Mouse (Mus musculus) limb, embryonic 14.5 days (tissue): ENCODE measurements around the gene Mbnl1. TPM values are rescaled to one million over a fixed set of nuclear protein-coding genes. Genes with fewer than 3 reads are reported as not detected.

Experiments used
- ATAC-seq: fragments of 200-750 bp; cut with Nextera tagmentation; 2 replicates; pipeline ENCODE4 v1.8.0; 2017; ENCODE audit warnings: low read depth, moderate number of reproducible peaks, moderate TSS enrichment; ENCODE audit not compliant: low FRiP score
- DNase-seq: peaks from one replicate; pipeline ENCODE4 v3.0.0-alpha.2; 2015; ENCODE audit warnings: low spot score
- H3K27ac ChIP-seq: fragments of 300-500 bp; sonication (generic); replicated peaks from 2 replicates; pipeline ENCODE4 v1.5.1; 2014; ENCODE audit warnings: low read depth, mild to moderate bottlenecking, low read length, moderate library complexity, mixed read lengths
- H3K27me3 ChIP-seq: fragments of 300-500 bp; sonication (generic); 2 replicates; pipeline ENCODE4 v1.6.1; 2014; ENCODE audit warnings: low read length, mixed read lengths; ENCODE audit not compliant: control insufficient read depth, insufficient read depth
- H3K36me3 ChIP-seq: fragments of 300-500 bp; sonication (generic); 2 replicates; pipeline ENCODE4 v1.6.1; 2014; ENCODE audit warnings: mild to moderate bottlenecking, low read length, moderate library complexity, mixed read lengths; ENCODE audit not compliant: control insufficient read depth, insufficient read depth
- H3K4me1 ChIP-seq: fragments of 300-500 bp; sonication (generic); 2 replicates; pipeline ENCODE4 v1.6.1; 2014; ENCODE audit warnings: antibody characterized with exemption, low read length, mixed read lengths; ENCODE audit not compliant: control insufficient read depth, insufficient read depth
- H3K4me2 ChIP-seq: fragments of 300-500 bp; sonication (generic); replicated peaks from 2 replicates; pipeline ENCODE4 v1.6.1; 2014; ENCODE audit warnings: low read depth, mild to moderate bottlenecking, low read length, moderate library complexity; ENCODE audit not compliant: severe bottlenecking
- H3K4me3 ChIP-seq: fragments of 300-500 bp; sonication (generic); replicated peaks from 2 replicates; pipeline ENCODE4 v1.5.1; 2014; ENCODE audit warnings: low read length
- H3K9ac ChIP-seq: fragments of 300-500 bp; sonication (generic); 2 replicates; pipeline ENCODE4 v1.6.1; 2014; ENCODE audit warnings: mild to moderate bottlenecking, low read depth, low read length, moderate library complexity; ENCODE audit not compliant: severe bottlenecking
- H3K9me3 ChIP-seq: fragments of 300-500 bp; sonication (generic); 2 replicates; pipeline ENCODE4 v1.6.1; 2016; ENCODE audit warnings: low read length; ENCODE audit not compliant: control insufficient read depth
- POLR2A ChIP-seq: fragments of 200-500 bp; IDR thresholded peaks from 2 replicates; pipeline ENCODE4 v1.8.0; 2012; ENCODE audit warnings: inconsistent platforms, mild to moderate bottlenecking, moderate library complexity, borderline replicate concordance; ENCODE audit not compliant: insufficient read depth, insufficient read length; ENCODE audit errors: extremely low read depth
- WGBS: fragments of 180-500 bp; shearing (Covaris S2); extraction: QIAGEN DNeasy Blood & Tissue Kit; methylation state at CpG from one replicate; pipeline ENCODE4 v1.1.7; 2014; 5-methylcytosine and 5-hydroxymethylcytosine counted together
- polyA plus RNA-seq, 2 experiments: library from polyadenylated mRNA; depleted of rRNA in 1 of 2; stranded (reverse) in 1 of 2; unstranded in 1 of 2; fragments of >200 nt; fragmentation: Nextera tagmentation in 1 of 2; extraction: Ambion mirVana in 1 of 2; gene quantifications; 2 replicates each; pipeline versions ENCODE4 v1.2.1 to v1.2.3; 2012 to 2014

Mbnl1 gene
- polyA plus RNA-seq, 2 experiments: 40.2 to 124 TPM

DNA sequence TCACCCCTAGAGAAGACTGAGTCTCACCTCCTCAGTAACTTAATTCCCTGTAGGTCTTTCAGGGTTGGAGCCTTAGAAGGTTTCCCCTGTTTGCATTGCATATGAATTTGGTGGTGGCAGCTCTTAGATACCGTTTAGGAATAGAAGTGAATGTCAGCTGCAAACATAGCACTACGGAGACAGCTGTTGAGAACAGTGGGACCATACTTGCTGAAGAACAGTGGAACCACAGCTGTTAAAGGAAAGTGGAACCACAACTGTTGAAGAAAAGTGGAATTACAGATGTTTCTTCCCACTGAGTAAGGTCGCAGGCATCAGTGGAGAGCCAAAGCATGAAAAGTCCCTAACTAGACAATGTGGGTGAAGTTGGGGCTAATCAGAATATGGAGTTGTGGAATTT lies 84.0 kb downstream of the Mbnl1 start:
- H3K4me2 ChIP-seq: no peak overlapping the region
- no peak overlapping the region for H3K4me3 ChIP-seq
- 0 out of 2 replicates have a peak, but pooled peaks cover 6% of the 10 kb centered on the region for H3K36me3 ChIP-seq
- no peak overlapping the region for H3K9ac ChIP-seq
- H3K27ac ChIP-seq: no peak overlapping the region
- TF ChIP-seq POLR2A: no peak
- no peak for ATAC-seq
- WGBS: 78% methylated on average over 3 of the region's 3 CpGs
- H3K9me3 ChIP-seq: no peaks in the 10 kb centered on the region
- no peaks in the 10 kb centered on the region for H3K4me1 ChIP-seq
- no peaks in the 10 kb centered on the region for H3K27me3 ChIP-seq
- no peak for DNase-seq

DNA sequence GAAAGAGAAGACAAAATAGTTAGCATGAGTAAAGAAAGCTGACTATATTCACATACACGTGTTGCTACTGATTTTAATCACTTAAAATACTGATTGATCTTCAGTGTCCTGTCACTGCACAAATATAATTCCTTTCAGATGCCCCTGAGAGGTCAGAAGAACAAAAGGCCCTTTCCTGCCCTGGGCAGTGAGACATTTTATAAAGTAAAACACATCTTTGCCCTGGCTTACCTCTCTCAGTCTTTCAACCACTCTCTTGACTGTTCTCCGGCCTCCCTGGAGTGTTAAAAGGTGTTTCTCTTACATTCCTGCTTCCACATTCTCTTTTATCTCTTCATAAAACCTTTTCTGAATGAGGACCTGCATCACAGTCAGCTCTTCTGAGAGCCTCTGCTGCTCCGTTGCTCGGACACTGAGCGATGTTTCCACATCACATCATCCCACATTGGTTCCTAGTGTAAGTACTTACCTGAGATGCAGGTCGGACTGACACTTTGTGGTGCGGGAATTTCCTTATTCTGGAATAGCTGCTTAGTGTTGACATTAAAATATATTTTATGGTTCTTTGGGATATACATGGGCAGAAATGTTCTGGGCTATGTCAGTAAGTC lies 85.7 kb downstream of the Mbnl1 start:
- Histone ChIP-seq H3K36me3 (0 out of 2 replicates have a peak, but pooled peaks cover 3% of the 10 kb centered on the region), H3K9ac (no peak overlapping the region), H3K4me2 (no peak overlapping the region), H3K4me3 (no peak overlapping the region), H3K4me1 (no peaks in the 10 kb centered on the region), H3K27ac (no peak overlapping the region), H3K9me3 (no peaks in the 10 kb centered on the region), H3K27me3 (no peaks in the 10 kb centered on the region)
- 74% methylated on average over 7 of the region's 7 CpGs for WGBS
- no peak for TF ChIP-seq POLR2A
- ATAC-seq: no peak
- no peak for DNase-seq

DNA sequence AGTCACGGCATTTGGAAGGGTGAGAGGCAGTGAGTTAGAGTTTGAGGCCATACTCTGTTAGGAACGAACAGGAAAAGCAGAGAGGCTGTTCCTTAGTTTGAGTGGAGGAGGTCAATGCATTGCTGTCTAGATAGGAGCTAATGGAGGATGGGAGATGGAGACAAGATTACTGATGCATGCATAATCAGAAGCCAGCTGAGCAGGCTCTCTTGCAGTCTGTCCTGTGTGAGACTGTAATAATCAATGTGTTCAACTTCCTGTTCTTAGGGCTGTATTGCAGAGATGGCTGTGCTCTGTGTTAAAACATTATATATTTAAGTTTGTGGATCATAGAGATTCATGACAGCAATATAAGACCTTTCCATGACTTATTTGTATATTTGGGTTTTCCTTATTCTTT lies 87.1 kb downstream of the Mbnl1 start:
- no peak for TF ChIP-seq POLR2A
- Histone ChIP-seq H3K36me3 (0 out of 2 replicates have a peak, but pooled peaks cover 3% of the 10 kb centered on the region), H3K27ac (no peak overlapping the region), H3K27me3 (no peaks in the 10 kb centered on the region), H3K9ac (no peak overlapping the region), H3K4me1 (0 out of 2 replicates have a peak, but pooled peaks cover 5% of the 10 kb centered on the region), H3K9me3 (no peaks in the 10 kb centered on the region), H3K4me2 (no peak overlapping the region), H3K4me3 (no peak overlapping the region)
- ATAC-seq: no peak
- no peak for DNase-seq
- WGBS: 87% methylated on average over 2 of the region's 2 CpGs

DNA sequence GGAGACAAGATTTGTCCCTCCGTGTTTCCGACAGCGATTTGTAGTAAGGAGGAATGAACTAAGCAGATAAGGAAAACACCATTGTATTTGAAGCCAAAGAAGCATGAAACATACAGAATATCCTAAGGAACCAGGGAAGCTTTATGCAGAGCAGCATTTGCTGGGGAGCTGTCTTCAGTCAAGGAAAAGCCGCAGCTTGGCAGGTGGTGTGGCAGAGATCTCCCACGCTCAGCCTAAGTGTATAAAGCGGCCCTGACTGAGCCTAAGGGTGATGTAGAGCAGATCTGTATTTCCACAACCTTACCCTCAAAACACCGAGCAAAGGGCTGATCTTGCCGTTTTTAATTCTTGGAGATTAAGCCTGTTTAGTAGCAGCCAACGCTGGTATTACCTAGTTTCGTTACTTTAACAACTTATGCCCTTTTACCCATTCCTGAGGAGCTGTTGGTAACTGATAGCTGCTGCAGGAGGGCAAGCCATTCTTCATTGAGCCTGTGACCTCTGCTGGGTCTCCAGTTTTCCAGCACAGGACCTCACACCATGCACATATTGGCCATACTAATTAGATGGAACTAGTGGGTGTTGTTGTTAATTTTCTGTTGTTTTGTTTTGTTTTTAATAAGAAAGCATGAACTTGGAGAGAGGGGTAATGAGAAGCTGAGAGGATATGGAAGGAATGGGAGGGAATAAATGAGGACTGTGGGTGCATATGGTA lies 91.1 kb downstream of the Mbnl1 start:
- no peak overlapping the region for H3K4me2 ChIP-seq
- H3K4me3 ChIP-seq: no peak overlapping the region
- H3K27me3 ChIP-seq: no peaks in the 10 kb centered on the region
- TF ChIP-seq POLR2A: no peak
- no peak overlapping the region for H3K9ac ChIP-seq
- H3K36me3 ChIP-seq: no peaks in the 10 kb centered on the region
- 55% methylated on average over 10 of the region's 10 CpGs for WGBS
- no peak overlapping the region for H3K27ac ChIP-seq
- H3K4me1 ChIP-seq: peaks cover 5% of the 10 kb centered on the region; the same call in 1 of the 2 replicates
- ATAC-seq (no peak), DNase-seq (no peak)
- no peaks in the 10 kb centered on the region for H3K9me3 ChIP-seq

DNA sequence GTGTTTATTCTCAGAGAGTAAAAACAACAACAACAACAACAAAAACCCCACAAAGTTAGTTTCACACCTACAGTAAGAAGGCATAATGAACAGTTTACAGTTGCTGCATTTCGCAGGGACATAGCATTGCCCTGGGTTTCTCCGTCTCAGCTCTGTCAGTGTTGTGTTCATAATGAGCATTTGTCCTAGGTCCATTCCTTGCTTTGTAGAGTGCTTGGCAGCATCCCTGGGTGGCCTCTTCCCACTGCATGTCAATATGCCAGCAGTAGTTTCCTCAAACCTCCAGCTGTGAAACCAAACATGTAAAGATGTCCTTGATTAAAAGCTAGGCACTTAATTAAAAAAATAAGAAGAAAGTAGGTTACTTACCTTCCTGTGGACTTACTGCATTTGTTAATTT lies 91.6 kb downstream of the Mbnl1 start:
- Histone ChIP-seq H3K4me2 (no peak overlapping the region), H3K9me3 (no peaks in the 10 kb centered on the region), H3K27ac (no peak overlapping the region), H3K9ac (no peak overlapping the region), H3K4me1 (peaks cover 6% of the 10 kb centered on the region; the same call in 1 of the 2 replicates), H3K4me3 (no peak overlapping the region), H3K36me3 (no peaks in the 10 kb centered on the region), H3K27me3 (no peaks in the 10 kb centered on the region)
- TF ChIP-seq POLR2A: no peak
- ATAC-seq (no peak), DNase-seq (no peak)
- 57% methylated on average over 2 of the region's 2 CpGs for WGBS
